Mouse (Mus musculus): ENCODE measurements around the gene Akap5.

GRCm38 (mm10) chr12:76278209-76278608 is 46.5 kb upstream of the Akap5 start:
- no peak for TF ChIP-seq POLR2A (IDR thresholded peaks at IDR 0.05; ENCODE audit: extremely low read depth, insufficient read depth, low read length)
- TF ChIP-seq CTCF (IDR thresholded peaks at IDR 0.05; ENCODE audit: extremely low read depth, insufficient read depth, low read length), result no peak
